Mouse (Mus musculus) left cerebral cortex, postnatal 36 days (tissue): ENCODE measurements around the gene Sema6d. TPM values are rescaled to one million over a fixed set of nuclear protein-coding genes. Genes with fewer than 3 reads are reported as not detected.

Experiments
- DNase-seq, 2 experiments: peaks; one replicate each; pipeline ENCODE4 v3.0.0; 2021 to 2022; ENCODE audit warnings: low spot score in 2 of 2, mixed read lengths in 1 of 2
- intact Hi-C: fragments of 180-260 bp; cut with DNase I; formaldehyde crosslinking; loops from one replicate; pipeline ENCODE4 v1.15.1; 2025
- total RNA-seq, 2 experiments: library from RNA; stranded (reverse); gene quantifications; 2 replicates each; pipeline ENCODE4 v1.2.3; 2021

Sema6d gene
- total RNA-seq, 2 experiments from 2014 or later, result 43.6 to 51.6 TPM

DNA sequence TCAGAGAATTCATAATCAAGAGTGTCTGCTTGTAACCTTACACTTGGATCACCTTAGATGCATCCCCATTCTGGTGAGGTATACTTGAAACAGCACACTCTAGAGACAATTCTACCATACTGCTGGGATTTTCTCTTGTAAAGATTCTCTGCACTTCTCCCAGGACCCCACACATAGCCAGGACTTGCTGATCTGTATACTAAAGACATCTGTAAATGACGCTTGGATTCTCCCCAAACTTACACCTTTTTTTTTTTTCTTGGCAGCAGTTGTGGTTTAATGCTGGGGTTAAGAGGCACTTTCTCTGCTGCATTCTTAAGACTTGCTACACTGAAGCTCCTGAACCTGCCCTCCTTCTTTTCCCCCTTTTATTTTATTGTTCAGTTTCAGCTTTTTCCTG is 68.4 kb downstream of the Sema6d start:
- DNase-seq, result no peak
- intact Hi-C loops, result no loop called here

DNA sequence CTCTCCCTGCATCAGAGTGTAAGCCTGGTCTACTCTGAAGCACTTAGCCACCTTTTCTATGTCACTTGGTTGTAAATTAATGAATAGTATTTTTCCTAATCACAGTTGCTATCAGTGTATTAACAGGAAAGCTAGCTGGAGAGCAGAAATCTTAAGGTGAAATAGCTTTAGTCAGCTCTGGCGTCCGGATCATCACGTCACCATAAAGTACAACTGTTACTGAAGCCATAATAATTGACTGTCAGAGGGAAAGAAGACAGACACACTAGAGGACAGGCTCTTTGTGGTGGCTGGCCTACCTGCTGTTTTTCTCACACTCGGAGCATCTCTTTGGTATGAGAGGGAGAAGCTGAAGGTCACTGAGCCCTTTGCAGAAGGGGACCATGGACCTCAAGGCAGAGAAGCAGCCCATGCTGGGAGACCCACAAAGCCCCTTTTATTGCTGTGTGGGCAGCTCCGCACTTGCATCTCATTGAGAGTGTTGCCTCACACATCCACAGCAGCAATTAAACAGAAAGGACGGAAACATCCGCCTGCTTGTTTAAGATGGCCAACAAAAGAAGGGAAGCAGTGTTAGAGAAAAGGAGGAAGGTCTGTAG is 72.3 kb downstream of the Sema6d start:
- intact Hi-C loops, result no loop called here
- DNase-seq, result no peak

DNA sequence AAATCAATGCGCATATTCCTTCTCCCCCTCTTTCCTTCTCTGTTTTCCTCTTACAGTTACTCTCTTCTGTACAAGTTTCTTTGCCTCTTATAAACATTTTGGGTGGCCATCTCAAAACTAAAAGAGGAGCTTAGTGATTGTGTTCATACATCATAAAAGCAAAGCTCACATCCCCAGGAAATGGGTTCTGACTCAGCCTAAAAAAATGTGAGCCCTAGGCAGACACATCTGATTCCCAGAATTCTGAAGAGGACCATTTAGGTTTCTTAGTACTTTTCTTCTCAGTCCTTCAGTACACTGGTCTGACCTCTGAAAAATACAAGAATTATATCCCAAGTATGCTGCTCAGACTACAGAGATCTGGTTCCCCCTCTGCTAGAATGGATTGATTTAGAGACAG is 78.6 kb downstream of the Sema6d start:
- DNase-seq, result no peak
- intact Hi-C loops, result no loop called here

DNA sequence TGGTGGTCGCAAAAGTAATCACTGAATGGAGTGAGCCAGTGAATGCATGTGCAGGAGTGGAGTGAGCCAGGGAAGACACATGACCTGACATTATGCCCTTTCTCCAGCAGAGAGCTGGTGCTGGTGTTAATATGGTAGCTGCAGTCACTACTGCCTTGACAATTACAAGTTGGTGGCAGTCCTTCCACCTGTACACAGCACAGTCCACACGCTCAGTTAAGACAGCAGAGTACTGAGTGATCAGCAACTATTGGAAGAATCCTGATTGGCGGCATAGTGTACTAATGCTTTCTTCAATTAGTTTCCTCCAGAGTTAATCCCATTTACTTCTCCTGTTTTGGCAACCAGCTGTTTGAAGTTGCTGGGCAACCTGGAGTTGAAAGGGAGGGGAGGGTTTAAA is 81.9 kb downstream of the Sema6d start:
- intact Hi-C loops, result no loop called here
- no peak for DNase-seq

DNA sequence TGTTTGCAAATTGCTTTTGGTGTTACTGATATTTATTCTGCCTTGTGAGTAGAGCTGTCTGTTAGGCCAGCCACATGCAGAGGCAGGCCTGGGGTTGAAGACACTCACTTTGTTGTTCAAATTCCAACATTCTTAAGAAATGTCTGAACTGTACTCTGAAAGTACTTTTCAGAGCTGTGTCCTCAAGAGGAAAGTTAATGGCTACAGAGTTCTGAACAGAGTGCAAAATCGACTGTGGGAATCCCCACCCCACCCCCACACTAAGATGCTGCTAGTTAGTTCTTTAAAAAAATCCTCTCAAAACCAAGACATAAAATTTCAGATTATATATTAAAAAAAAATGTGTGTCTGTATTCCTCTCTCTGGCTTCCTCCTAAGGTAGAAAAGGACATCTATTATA is 86.5 kb downstream of the Sema6d start:
- intact Hi-C loops, result no loop called here

DNA sequence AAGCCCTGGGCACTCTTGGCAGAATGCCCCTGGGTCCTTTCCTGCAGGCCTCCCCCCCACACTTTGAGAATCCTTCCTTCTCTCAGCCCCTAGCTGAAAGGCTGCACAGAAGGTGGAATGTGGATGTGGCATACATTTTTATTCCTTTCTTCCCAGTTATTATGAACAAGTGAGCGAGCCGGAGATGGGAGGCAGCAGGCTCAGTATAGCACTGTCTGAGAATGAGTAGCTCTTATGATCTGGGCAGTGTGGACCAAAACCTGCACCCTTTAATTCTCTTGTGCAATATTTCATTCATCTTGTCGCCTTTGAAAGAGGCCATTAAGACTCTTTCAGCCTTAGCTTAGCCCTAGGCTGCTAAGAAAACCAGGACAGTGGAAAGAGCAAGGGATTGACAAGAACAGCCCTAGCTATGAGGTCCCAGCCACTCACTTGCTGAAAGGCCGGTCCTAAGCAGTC is 87.0 kb downstream of the Sema6d start:
- intact Hi-C loops, result no loop called here
- DNase-seq, result no peak

More for the DNA sequence above, 86.5 kb downstream of the Sema6d start:
- no peak for DNase-seq

DNA sequence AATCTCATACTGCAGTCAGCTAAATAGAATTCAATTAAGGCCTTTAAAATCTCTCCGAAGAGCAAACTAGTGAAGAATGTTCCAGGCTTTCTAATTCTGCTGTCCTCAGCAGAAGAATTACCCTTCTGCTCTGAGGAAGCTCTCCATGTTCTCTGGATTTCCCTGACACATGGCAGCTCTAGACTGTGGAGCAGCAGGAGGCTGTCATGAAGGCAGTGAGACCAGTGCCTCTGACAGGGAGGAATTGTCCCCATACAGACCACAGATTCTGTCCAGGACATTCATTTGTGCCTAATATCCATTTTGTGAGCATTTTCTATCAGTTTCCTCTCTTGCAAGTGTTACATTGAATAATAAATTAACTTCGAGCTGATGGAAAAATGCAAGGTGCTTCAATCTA is 99.5 kb downstream of the Sema6d start:
- intact Hi-C loops, result no loop called here
- DNase-seq, result no peak

DNA sequence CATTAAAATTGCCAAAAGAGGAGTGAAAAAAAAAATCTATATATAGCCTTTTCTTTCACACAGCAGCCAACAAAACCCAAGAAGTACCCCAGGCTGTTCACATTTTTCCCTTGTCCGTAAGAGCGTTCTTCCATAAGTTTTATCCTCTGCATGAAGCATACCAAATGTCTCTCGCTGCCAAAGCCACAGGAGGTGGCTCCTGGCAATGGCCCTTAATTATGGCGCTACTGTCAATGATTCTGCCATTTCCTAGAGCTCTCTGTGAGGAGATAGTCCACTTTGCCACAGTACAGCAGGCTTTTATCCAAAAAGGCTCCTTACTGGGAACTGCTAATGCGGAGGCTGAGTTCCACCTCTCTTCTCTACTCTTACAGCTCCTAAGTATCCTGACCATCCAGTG is 104.3 kb downstream of the Sema6d start:
- intact Hi-C loops, result no loop called here
- DNase-seq, result no peak

DNA sequence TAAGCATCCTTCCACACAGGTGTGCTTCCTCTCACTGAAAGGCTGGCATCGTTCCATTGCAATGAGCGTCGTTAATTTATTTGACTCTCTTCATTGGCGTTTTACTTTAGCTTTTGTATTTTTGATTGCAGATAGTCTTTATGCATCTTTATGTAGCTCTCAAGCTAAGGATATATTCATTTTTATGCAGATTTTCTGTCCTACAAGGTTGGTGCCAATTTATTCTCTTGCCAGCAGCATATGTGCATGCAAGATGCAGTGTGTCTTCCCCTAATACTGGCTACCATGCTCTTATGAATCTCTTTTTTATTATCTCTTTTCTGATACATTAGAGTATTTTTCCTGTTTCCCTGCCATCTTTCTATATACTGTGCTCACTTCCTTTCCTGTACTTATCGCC is 111.7 kb downstream of the Sema6d start:
- DNase-seq, result no peak
- intact Hi-C loops, result no loop called here

DNA sequence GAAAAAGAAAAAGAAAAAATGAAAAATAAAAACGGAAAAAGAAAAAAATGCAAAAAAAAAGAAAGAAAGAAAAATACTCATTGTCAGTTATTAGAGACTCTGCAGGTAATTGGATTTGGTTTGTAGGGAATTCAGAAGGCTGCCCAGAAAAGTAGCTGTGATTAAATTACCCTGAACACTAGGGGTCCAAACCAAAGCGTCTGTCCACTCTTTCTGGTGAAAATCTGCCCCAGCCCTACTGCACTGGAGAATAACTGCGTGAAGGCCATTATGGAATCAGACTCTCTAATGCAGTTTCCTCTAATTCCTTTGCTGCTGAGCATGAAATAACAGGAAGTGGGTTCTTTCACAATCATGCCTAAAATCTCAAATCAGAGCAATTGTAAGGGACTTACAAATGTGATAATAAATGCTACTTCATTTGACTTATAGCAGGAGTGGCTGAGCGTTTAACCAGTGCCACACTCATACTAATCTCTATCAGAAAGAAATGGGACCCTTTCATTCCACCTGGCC is 112.8 kb downstream of the Sema6d start:
- no peak for DNase-seq
- intact Hi-C loops, result no loop called here

DNA sequence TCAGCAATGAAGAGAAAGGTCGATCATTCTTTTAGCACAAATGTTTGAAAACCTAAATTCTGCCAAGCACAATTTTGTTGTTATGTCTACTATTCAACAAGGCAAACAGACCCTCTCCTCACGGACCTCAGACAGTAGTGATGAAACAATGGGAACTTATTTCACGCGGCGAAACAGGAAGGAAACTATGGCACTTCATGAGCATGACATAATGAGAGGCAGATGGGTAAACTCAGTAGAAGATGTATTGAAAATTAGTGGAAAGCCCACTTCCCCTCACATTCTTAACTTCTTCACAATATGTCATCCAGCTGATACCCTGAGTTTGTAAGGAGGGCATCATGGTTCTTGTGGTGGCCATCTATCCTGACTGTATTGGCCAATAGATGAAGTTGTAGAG is 116.0 kb downstream of the Sema6d start:
- no peak for DNase-seq
- intact Hi-C loops, result no loop called here

DNA sequence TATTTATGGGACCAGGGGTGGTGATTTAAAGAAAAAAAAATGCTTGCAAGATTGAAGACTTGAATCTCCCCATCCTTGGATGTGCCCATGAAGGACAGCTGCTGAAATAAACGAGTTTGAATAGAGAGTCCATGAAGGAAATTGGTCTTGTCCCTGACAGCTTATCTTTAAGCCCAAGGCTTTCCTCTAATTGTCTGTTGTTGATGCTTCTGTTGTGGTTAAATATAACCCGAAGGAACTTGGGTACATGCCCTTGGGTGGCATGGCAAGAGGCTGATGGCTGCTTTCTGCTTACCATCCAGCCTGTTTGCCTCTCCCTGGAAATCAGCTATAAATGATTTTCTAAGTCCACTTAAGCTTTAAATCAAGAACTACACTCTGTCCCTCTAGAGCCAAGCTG is 118.5 kb downstream of the Sema6d start:
- intact Hi-C loops, result no loop called here
- DNase-seq, result no peak

DNA sequence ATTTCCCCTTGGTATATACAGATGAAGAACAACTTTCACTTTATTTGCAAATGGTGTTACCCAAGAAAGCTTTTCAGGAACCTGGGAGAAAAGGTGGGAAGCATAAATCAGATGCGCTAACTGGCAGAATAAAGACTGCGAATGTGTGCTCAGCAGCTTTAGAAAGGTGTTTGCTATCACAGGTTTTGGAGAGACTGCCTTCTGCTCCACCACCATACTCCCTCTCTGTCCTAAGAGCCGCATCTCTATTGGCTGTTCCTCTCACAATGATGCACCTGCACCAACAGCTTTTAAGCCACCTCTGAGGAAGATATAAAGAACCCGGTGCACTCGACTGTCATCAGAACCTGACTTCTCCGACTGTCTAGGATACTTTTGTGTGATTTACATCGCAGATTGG is 133.8 kb downstream of the Sema6d start:
- DNase-seq, result no peak
- intact Hi-C loops, result no loop called here

DNA sequence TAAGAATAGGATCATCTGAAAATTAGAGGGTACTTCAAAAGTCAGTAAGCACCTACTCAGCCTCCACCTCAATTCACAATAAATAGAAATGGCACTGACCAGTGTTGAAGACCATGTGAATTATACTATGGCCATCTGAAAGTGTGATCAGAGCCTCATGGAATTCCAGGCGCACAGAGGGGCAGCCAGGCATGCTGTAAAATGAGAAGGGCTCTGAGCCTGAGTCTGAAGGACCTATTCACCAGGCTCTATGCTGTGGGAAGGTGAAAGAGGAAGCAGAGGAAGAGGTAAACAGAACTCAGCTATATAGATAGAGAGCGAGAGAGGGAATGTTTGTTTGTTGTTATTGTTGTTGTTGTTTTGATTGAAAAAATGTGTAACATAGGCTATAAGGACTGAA is 134.6 kb downstream of the Sema6d start:
- no peak for DNase-seq
- intact Hi-C loops, result no loop called here

DNA sequence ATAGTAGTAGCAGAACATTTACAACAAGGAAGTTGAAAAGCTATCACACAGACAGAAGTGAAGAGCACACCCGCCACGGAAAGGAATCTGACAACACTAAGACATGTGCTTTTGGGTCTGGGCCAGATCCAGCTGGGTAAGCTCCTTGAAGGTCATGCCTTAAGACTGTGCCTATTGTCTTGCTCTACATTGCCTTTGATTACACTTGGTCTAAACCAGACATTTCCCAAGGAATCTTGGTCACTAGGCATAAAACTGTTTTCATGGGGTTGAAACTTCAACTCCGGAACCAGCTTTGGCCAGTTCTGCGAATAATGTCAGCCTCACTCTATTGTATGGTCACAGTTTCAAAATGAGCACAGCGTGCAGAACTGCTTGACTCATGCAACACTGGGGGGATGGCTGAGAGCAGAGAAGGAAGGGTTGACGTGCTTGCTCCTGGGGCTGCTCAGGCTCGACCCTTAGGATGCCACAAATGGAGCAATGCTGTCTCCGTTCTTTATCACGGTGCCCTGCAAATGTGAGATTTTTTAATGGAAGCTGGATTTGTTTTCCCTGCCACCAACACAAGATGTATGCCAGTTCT is 145.0 kb downstream of the Sema6d start:
- intact Hi-C loops, result no loop called here
- no peak for DNase-seq

DNA sequence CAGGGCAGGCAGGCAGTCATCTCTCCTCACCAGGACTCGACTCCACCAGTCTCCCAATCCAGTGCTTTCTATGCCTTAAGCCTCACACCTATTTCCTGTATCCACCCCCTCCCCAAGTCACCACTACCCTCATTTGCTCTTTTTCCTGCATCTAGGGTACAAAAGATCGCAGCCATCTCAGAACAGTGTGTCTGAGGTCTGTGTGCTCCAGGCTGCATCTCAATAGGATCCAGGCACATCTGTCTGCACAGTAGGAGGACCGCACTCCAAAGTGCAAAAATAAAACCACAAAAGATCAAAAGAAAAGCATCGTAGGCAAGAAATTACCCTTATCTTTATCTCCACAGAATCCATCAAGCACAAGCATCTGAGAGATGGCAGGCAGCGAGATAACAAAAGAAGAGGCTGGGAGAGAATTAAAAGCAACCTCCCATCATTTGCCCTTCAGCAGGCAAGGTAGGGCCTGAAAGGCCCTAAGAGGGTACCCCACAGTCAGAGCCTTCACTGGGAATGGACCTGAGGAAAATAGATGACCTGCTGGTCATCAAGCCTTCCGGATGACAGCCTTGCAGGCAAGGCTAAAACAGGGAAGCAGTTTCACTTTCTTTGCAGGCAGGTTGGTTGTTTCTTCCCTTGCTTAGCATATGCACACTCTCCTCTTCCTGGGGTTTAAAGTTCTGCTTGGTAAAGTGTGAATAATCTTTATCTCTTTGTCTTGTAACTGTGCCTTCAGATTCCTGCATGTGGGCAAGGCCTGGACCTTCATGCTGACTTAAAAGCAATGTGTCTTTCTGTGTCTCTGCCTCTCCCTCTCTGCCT is 145.7 kb downstream of the Sema6d start:
- intact Hi-C loops, result no loop called here
- DNase-seq, result no peak

DNA sequence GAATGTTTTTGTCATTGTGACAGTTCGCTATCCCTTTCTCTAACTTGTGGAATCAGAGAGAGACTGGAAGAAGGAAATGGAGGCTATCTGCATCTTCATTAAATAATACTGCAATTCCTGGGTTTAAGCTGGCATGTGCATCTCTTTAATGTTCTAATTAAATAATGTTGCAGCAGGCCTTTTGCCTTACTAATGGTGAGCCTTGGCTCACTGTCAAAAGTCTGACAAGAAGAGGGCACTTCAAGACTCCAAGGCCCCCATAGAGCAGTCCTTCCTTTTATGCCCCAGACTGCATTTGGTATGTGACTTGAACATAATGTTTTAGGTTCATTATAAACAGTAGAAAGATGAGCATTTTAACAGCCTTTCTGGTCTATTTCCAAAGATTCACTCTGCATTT is 147.1 kb downstream of the Sema6d start:
- intact Hi-C loops, result no loop called here
- DNase-seq, result no peak

DNA sequence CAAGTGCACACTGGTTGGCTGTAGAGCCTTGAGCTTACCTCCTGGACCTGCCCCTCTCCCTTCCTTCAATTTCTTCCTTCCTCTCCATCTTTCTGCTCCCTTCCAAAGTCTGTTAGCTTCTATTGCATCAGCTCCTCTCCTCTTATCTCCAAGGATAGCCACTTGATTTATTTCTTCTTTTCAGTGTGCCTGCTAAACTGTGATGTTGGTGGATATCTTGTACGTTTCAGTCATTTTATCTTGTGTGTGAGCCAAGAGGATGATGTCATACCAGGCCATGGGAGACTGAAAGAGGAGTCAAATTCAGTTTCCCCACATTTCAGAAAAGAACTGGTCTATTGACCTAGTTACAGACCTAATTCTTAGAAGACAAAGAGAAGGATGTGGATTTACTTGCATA is 153.8 kb downstream of the Sema6d start:
- DNase-seq, result no peak
- intact Hi-C loops, result no loop called here

DNA sequence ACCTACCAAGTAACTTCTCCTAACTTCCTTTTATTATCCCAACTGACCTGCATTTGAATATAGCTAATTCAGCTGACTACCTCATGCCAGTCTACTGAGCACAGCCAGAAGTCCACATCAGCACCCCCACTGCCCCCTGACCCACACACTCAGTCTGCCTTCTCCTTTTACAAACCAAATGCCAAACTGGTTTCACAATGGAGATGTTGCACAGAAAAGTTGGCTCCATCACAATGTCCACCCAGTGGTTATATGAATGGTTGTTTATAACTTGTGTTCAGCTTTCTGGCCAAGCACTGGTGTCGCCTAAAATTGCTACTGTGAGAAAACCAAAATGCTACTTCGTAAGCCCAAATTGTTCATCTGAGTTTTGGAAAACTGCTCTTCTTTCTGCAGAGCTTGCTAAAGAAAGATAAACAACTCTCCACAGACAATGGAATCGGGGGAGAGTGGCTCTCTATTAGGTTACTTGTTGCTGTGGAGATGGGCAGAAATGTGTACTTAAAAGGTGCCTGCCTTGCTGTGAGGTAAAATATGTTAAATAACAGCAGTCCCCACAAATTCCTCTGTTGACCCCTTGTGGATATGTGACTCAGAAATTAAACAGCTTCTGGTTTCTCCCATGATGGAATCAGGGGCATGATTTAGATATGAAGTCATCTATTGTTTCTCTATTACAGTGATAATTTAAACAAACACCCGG is 154.9 kb downstream of the Sema6d start:
- DNase-seq, result no peak
- intact Hi-C loops, result no loop called here

DNA sequence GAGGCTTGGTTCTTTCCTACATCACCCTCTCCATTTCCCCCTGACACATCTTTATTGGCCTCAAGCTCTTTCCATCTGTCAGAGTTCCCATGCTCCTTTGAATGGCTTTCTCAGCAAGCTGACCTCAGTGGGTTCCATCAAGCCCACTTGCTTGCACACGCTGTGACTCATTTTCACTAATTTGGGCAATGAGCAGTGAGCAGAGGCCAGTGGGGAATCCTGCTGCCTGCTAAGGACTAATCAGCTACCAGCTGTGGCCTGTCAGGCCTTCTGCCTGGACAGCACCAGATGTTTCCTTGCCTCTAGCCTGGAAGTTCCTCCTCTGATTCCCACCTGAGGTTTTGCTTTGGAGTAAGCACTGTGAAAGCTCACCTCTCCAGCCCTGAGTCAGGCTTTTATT is 168.3 kb downstream of the Sema6d start:
- intact Hi-C loops, result no loop called here
- no peak for DNase-seq
